Mouse (Mus musculus) cerebellum, postnatal 14 days (tissue): Measurements from ENCODE around the gene Wdr38.
"Not testable (repeated sequence)": the region's sequence is repeated elsewhere in the genome, so short reads cannot be mapped to it uniquely, and the experiment has no call there.

Experiments
- DNase-seq, 2 experiments: peaks; one replicate each; pipeline ENCODE4 v3.0.0; 2021; ENCODE audit warnings: mixed read lengths in 2 of 2

The Wdr38 gene

GRCm38 (mm10) chr2:38999381-38999780 is 2.1 kb downstream of the Wdr38 start:
- DNase-seq = no peak

GRCm38 (mm10) chr2:38999910-39000586 is 2.8 kb downstream of the Wdr38 start:
- no peak for DNase-seq

GRCm38 (mm10) chr2:39000587-39000919 is 3.3 kb downstream of the Wdr38 start:
- no peak for DNase-seq

- no peak for DNase-seq
Observed at GRCm38 (mm10) chr2:39001866-39002265, 4.6 kb downstream of the Wdr38 start.

GRCm38 (mm10) chr2:39003106-39003505 is 5.8 kb downstream of the Wdr38 start:
- DNase-seq = no peak

- no peak for DNase-seq
Observed at GRCm38 (mm10) chr2:39003512-39003911, 6.2 kb downstream of the Wdr38 start.

GRCm38 (mm10) chr2:39004372-39004771 is 7.1 kb downstream of the Wdr38 start:
- DNase-seq = peak in 1 of 2 experiments; percentile 40

GRCm38 (mm10) chr2:39004880-39005435 is 7.7 kb downstream of the Wdr38 start, which contains the start of gene Arpc5l:
Gene Arpc5l (plus strand): TSS chr2:39005348.
- DNase-seq = peak; percentile 93 to 94

- DNase-seq = peak in 1 of 2 experiments; percentile 51
Observed at GRCm38 (mm10) chr2:39005574-39006079, 8.4 kb downstream of the Wdr38 start, which contains the start of gene Rpl35. Gene Rpl35 (minus strand): TSS chr2:39005624.

- DNase-seq = no peak
Observed at GRCm38 (mm10) chr2:39006149-39006730, 9.0 kb downstream of the Wdr38 start.

GRCm38 (mm10) chr2:39007865-39008264 is 10.6 kb downstream of the Wdr38 start:
- DNase-seq = peak; percentile 93 to 95

GRCm38 (mm10) chr2:39008350-39008851 is 11.1 kb downstream of the Wdr38 start:
- no peak for DNase-seq

GRCm38 (mm10) chr2:39008954-39009365 is 11.7 kb downstream of the Wdr38 start:
- peak in 1 of 2 experiments; percentile 50 for DNase-seq

GRCm38 (mm10) chr2:39010144-39010543 is 12.9 kb downstream of the Wdr38 start:
- DNase-seq = not testable (repeated sequence)

- DNase-seq = no peak
Observed at GRCm38 (mm10) chr2:39011264-39011663, 14.0 kb downstream of the Wdr38 start.

- DNase-seq = no peak
Observed at GRCm38 (mm10) chr2:39011971-39012370, 14.7 kb downstream of the Wdr38 start.

GRCm38 (mm10) chr2:39012768-39013279 is 15.5 kb downstream of the Wdr38 start:
- no peak for DNase-seq

GRCm38 (mm10) chr2:39016581-39016980 is 19.3 kb downstream of the Wdr38 start:
- DNase-seq = no peak

GRCm38 (mm10) chr2:39020004-39020403 is 22.7 kb downstream of the Wdr38 start:
- no peak for DNase-seq

GRCm38 (mm10) chr2:39031611-39032010 is 34.3 kb downstream of the Wdr38 start:
- no peak for DNase-seq

GRCm38 (mm10) chr2:39040215-39040614 is 42.9 kb downstream of the Wdr38 start:
- no peak for DNase-seq

GRCm38 (mm10) chr2:39048515-39048914 is 51.2 kb downstream of the Wdr38 start:
- no peak for DNase-seq
